Mouse (Mus musculus) olfactory bulb, adult 2 months (tissue): ENCODE measurements around the gene Eif1ad.

Experiments
- CTCF ChIP-seq: fragments of 200-500 bp; IDR thresholded peaks from 2 replicates; pipeline ENCODE4 v1.5.1; 2012; ENCODE audit warnings: low read depth, mild to moderate bottlenecking, low read length, moderate library complexity; ENCODE audit not compliant: insufficient read depth
- POLR2A ChIP-seq: fragments of 200-500 bp; IDR thresholded peaks from 2 replicates; pipeline ENCODE4 v1.6.1; 2012; ENCODE audit warnings: mild to moderate bottlenecking, low read depth, low read length, moderate library complexity; ENCODE audit not compliant: insufficient read depth

DNA sequence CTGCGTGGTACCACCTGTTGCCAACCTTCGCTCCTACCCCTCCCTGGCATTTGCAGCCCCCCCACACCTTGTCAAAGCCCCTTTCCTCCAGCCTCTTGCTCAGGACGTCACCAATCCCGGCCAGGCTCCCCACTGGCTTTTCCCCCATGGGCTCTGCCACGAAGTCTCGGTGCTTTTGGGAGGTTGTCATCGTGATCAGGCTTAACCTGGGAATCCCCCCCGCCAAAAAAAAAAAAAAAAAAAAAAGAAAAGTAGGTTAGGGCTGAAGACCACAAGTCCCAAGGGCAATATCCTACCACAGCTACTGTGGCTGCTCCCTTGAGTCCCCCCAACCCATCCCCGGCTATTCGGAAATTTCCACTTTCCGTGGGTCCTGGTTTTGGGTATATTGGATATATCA, 790 bp upstream of the Eif1ad start:
- TF ChIP-seq CTCF = no peak
- TF ChIP-seq POLR2A = no peak
